32 mouse cellular contexts compared by ENCODE assay signal in the genomic region with DNA sequence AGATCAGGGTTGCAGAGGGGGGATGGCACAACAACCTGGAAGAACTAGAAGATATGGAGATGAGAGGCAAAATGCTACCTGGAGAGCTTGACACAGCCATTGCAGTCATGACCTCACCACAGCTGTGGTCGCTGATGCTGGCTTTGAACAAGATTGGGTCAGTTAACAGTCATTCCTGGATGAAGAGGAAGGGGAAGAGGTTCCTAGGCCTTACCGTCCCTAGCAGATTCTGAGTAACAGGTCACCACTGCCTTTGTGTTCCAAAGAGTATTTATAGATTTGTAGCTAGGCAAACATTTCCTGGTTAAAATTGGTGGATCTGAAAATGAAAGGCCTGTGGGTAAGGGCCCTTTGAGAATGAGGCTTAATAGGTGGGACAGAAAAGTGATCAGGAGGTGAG.
"Had no signal": no experiment of that assay in that cellular context is flagged by ENCODE, and none has a peak within 500 bp of the region (broad histone marks: within the 10 kb centered on the region; RNA-seq: fewer than 3 reads in every experiment).

No protein-coding gene starts in this region.

- H3K4me2 ChIP-seq: limb, embryonic 12.5 days; limb, embryonic 13.5 days; limb, embryonic 15.5 days; liver, embryonic 11.5 days; liver, embryonic 12.5 days; liver, embryonic 13.5 days; liver, embryonic 15.5 days; lung, embryonic 14.5 days; lung, embryonic 15.5 days; midbrain, embryonic 11.5 days; midbrain, embryonic 12.5 days; midbrain, embryonic 13.5 days; midbrain, embryonic 15.5 days had no signal

- H3K27me3 ChIP-seq: limb, embryonic 12.5 days; limb, embryonic 13.5 days; limb, embryonic 15.5 days; liver, embryonic 12.5 days; liver, embryonic 13.5 days; liver, embryonic 15.5 days; lung, embryonic 15.5 days; megakaryocyte, embryonic 14.5 days; midbrain, embryonic 12.5 days; midbrain, embryonic 13.5 days; midbrain, embryonic 15.5 days had no signal

- ATAC-seq: liver, embryonic 12.5 days; liver, postnatal 0 days; lung, postnatal 0 days; midbrain, embryonic 13.5 days; midbrain, embryonic 15.5 days; midbrain, embryonic 16.5 days had no signal

- H3K27ac ChIP-seq: left cerebral cortex, adult 2 months; limb, embryonic 10.5 days; limb, embryonic 12.5 days; limb, embryonic 13.5 days; limb, embryonic 15.5 days; liver, embryonic 12.5 days; liver, embryonic 13.5 days; liver, embryonic 14.5 days; liver, embryonic 15.5 days; lung, embryonic 15.5 days; macrophage; midbrain, embryonic 10.5 days; midbrain, embryonic 12.5 days; midbrain, embryonic 13.5 days; midbrain, embryonic 15.5 days had no signal

- H3K9ac ChIP-seq: limb, embryonic 12.5 days; limb, embryonic 13.5 days; limb, embryonic 15.5 days; liver, embryonic 12.5 days; liver, embryonic 13.5 days; liver, embryonic 14.5 days; liver, embryonic 15.5 days; liver, postnatal 0 days; lung, embryonic 14.5 days; lung, embryonic 15.5 days; midbrain, embryonic 12.5 days; midbrain, embryonic 13.5 days; midbrain, embryonic 15.5 days had no signal

- H3K9me3 ChIP-seq: limb, embryonic 10.5 days; limb, embryonic 12.5 days; limb, embryonic 13.5 days; limb, embryonic 15.5 days; liver, embryonic 12.5 days; liver, embryonic 13.5 days; liver, embryonic 15.5 days; lung, embryonic 15.5 days; megakaryocyte, embryonic 14.5 days; midbrain, embryonic 10.5 days; midbrain, embryonic 12.5 days; midbrain, embryonic 13.5 days; midbrain, embryonic 15.5 days had no signal

- H3K36me3 ChIP-seq: limb, embryonic 10.5 days; limb, embryonic 12.5 days; limb, embryonic 13.5 days; limb, embryonic 15.5 days; liver, embryonic 12.5 days; liver, embryonic 13.5 days; liver, embryonic 15.5 days; lung, embryonic 15.5 days; midbrain, embryonic 10.5 days; midbrain, embryonic 12.5 days; midbrain, embryonic 13.5 days; midbrain, embryonic 15.5 days had no signal

- DNase-seq: left cerebral cortex, postnatal 4 days; liver; liver, embryonic 13.5 days; liver, postnatal 0 days; lung, adult 18-20 months; lung, adult 2 months; lung, embryonic 14.5 days; lung, postnatal 10 days; lung, postnatal 14 days; lung, postnatal 36 days; lung, postnatal 4 days; midbrain, embryonic 14.5 days had no signal

- H3K4me1 ChIP-seq: limb, embryonic 10.5 days; limb, embryonic 12.5 days; limb, embryonic 15.5 days; liver, embryonic 12.5 days; liver, embryonic 13.5 days; liver, embryonic 15.5 days; lung, embryonic 15.5 days; megakaryocyte, embryonic 14.5 days; midbrain, embryonic 10.5 days; midbrain, embryonic 12.5 days; midbrain, embryonic 13.5 days had no signal

- H3K4me3 ChIP-seq: left cerebral cortex, adult 2 months; limb, embryonic 10.5 days; limb, embryonic 12.5 days; limb, embryonic 13.5 days; limb, embryonic 15.5 days; liver, embryonic 12.5 days; liver, embryonic 13.5 days; liver, embryonic 15.5 days; lung, embryonic 15.5 days; megakaryocyte, embryonic 14.5 days; midbrain, embryonic 10.5 days; midbrain, embryonic 12.5 days; midbrain, embryonic 13.5 days; midbrain, embryonic 15.5 days; myocyte had no signal
